ENCODE assay signal across 23 mouse cellular contexts in genomic region chr16:34668341-34668740, GRCm38 (mm10). TPM values are rescaled to one million over a fixed set of nuclear protein-coding genes. Genes with fewer than 3 reads are reported as not detected.
"Had no signal": no experiment of that assay in that cellular context is flagged by ENCODE, and none has a peak within 500 bp of the region (broad histone marks: within the 10 kb centered on the region; RNA-seq: fewer than 3 reads in every experiment).

No protein-coding gene starts in this region.

- H3K4me3 ChIP-seq: midbrain, embryonic 10.5 days; midbrain, embryonic 12.5 days; myocyte; neural tube, embryonic 13.5 days; neural tube, embryonic 15.5 days; stomach, embryonic 15.5 days had no signal

- H3K9ac ChIP-seq: lung, embryonic 14.5 days; midbrain, embryonic 12.5 days; neural tube, embryonic 13.5 days; neural tube, embryonic 15.5 days; stomach, embryonic 15.5 days had no signal

- DNase-seq: lung, adult 18-20 months; lung, embryonic 14.5 days; lung, postnatal 10 days; lung, postnatal 4 days; midbrain, embryonic 14.5 days; retina, postnatal 1 day; right cerebral cortex, adult 18-20 months; right cerebral cortex, postnatal 25 days; right cerebral cortex, postnatal 4 days; thymus, adult 2 months; thymus, postnatal 36 days had no signal

- H3K36me3 ChIP-seq: midbrain, embryonic 10.5 days; midbrain, embryonic 12.5 days; neural tube, embryonic 13.5 days; neural tube, embryonic 15.5 days; stomach, embryonic 15.5 days had no signal

- H3K4me1 ChIP-seq: stomach, embryonic 15.5 days had no signal

- H3K9me3 ChIP-seq: midbrain, embryonic 10.5 days; midbrain, embryonic 12.5 days; neural tube, embryonic 13.5 days; neural tube, embryonic 15.5 days; stomach, embryonic 15.5 days had no signal

- H3K4me2 ChIP-seq: lung, embryonic 14.5 days; midbrain, embryonic 12.5 days; neural tube, embryonic 15.5 days; stomach, embryonic 15.5 days had no signal

- H3K27ac ChIP-seq: midbrain, embryonic 10.5 days; midbrain, embryonic 12.5 days; neural tube, embryonic 13.5 days; neural tube, embryonic 15.5 days; stomach, embryonic 15.5 days; stomach, postnatal 0 days had no signal

- ATAC-seq: midbrain, embryonic 16.5 days had no signal

RNA-seq across cellular contexts. Expression of gene Ropn1, which starts 18.6 kb away (rescaled TPM):
- polyA plus RNA-seq: lung, embryonic 14.5 days; lung, embryonic 16.5 days; midbrain, embryonic 10.5 days; midbrain, embryonic 12.5 days; midbrain, embryonic 14.5 days; midbrain, embryonic 16.5 days; myocyte; neural tube, embryonic 11.5 days; neural tube, embryonic 13.5 days; neural tube, embryonic 15.5 days; small intestine, adult 2 months; spleen, adult 2 months; stomach, embryonic 15.5 days; stomach, postnatal 0 days; thymus, adult 2 months had no signal
